Mouse (Mus musculus) bone marrow macrophage, adult 2 months (primary cell): ENCODE measurements around the gene Ubash3a.

Experiments used
- CTCF ChIP-seq: IDR thresholded peaks from 2 replicates; pipeline ENCODE4 v1.5.1; 2012; ENCODE audit warnings: low read depth, mild to moderate bottlenecking, low read length, moderate library complexity
- POLR2A ChIP-seq: IDR thresholded peaks from 2 replicates; pipeline ENCODE4 v1.6.1; 2012; ENCODE audit warnings: mild to moderate bottlenecking, low read depth, low read length, borderline replicate concordance

GRCm38 (mm10) chr17:31268016-31268415, 60.3 kb downstream of the Ubash3a start:
- TF ChIP-seq CTCF (no peak), POLR2A (no peak)
